Mouse (Mus musculus): ENCODE data around the gene Dcpp3. TPM values are rescaled to one million over a fixed set of nuclear protein-coding genes. Genes with fewer than 3 reads are reported as not detected.

The Dcpp3 gene
- polyA plus RNA-seq, 1 experiment from 2014 or later: not detected

Other genes with a start within 250 kb of the Dcpp3 start
- gene Hcfc1r1, start 243.9 kb upstream of the Dcpp3 start, polyA plus RNA-seq (2016; fragmentation: Nextera tagmentation; extraction: Ambion mirVana): 48.6 and 51.7 TPM in 2 replicates
- gene Thoc6, start 243.6 kb upstream of the Dcpp3 start, polyA plus RNA-seq (2016; fragmentation: Nextera tagmentation; extraction: Ambion mirVana): 55.1 and 56.3 TPM in 2 replicates
- 5.7 and 7.6 TPM in 2 replicates for gene Tnfrsf12a, start 240.0 kb upstream of the Dcpp3 start, polyA plus RNA-seq (2016; fragmentation: Nextera tagmentation; extraction: Ambion mirVana)
- gene Cldn6, start 238.2 kb upstream of the Dcpp3 start, polyA plus RNA-seq (2016; fragmentation: Nextera tagmentation; extraction: Ambion mirVana): 19.9 and 22.7 TPM in 2 replicates
- gene Cldn9, start 233.4 kb upstream of the Dcpp3 start, polyA plus RNA-seq (2016; fragmentation: Nextera tagmentation; extraction: Ambion mirVana): 5.6 and 6.4 TPM in 2 replicates
- gene 1520401A03Rik, start 194.7 kb upstream of the Dcpp3 start, polyA plus RNA-seq (2016; fragmentation: Nextera tagmentation; extraction: Ambion mirVana): 1.8 and 2.5 TPM in 2 replicates
- 49.1 and 53.1 TPM in 2 replicates for gene Pkmyt1, start 191.1 kb upstream of the Dcpp3 start, polyA plus RNA-seq (2016; fragmentation: Nextera tagmentation; extraction: Ambion mirVana)
- 11.6 and 13.6 TPM in 2 replicates for gene Paqr4, start 176.6 kb upstream of the Dcpp3 start, polyA plus RNA-seq (2016; fragmentation: Nextera tagmentation; extraction: Ambion mirVana)
- 30.0 and 34.8 TPM in 2 replicates for gene Kremen2, start 171.6 kb upstream of the Dcpp3 start, polyA plus RNA-seq (2016; fragmentation: Nextera tagmentation; extraction: Ambion mirVana)
- gene Flywch1, start 145.9 kb upstream of the Dcpp3 start, polyA plus RNA-seq (2016; fragmentation: Nextera tagmentation; extraction: Ambion mirVana): 136 and 140 TPM in 2 replicates
- 71.0 and 76.7 TPM in 2 replicates for gene Flywch2, start 131.4 kb upstream of the Dcpp3 start, polyA plus RNA-seq (2016; fragmentation: Nextera tagmentation; extraction: Ambion mirVana)
- gene Srrm2, start 126.9 kb upstream of the Dcpp3 start, polyA plus RNA-seq (2016; fragmentation: Nextera tagmentation; extraction: Ambion mirVana): 639 and 703 TPM in 2 replicates
- gene Elob, start 88.3 kb upstream of the Dcpp3 start, polyA plus RNA-seq (2016; fragmentation: Nextera tagmentation; extraction: Ambion mirVana): 1,179 and 1,231 TPM in 2 replicates
- gene Prss33, start 81.4 kb upstream of the Dcpp3 start, polyA plus RNA-seq (2016; fragmentation: Nextera tagmentation; extraction: Ambion mirVana): not detected in 2 replicates
- gene Prss32, start 73.6 kb upstream of the Dcpp3 start, polyA plus RNA-seq (2016; fragmentation: Nextera tagmentation; extraction: Ambion mirVana): not detected in 2 replicates
- 1.7 and 3.1 TPM in 2 replicates for gene Prss41, start 73.3 kb upstream of the Dcpp3 start, polyA plus RNA-seq (2016; fragmentation: Nextera tagmentation; extraction: Ambion mirVana)
- gene Prss21, start 49.4 kb upstream of the Dcpp3 start, polyA plus RNA-seq (2016; fragmentation: Nextera tagmentation; extraction: Ambion mirVana): not detected in 2 replicates
- gene Dcpp1, start 36.6 kb upstream of the Dcpp3 start, polyA plus RNA-seq (2016; fragmentation: Nextera tagmentation; extraction: Ambion mirVana): not detected in 2 replicates
- gene Dcpp2, start 36.6 kb upstream of the Dcpp3 start, polyA plus RNA-seq (2016; fragmentation: Nextera tagmentation; extraction: Ambion mirVana): not detected in 2 replicates
- gene Sbp, start 24.2 kb downstream of the Dcpp3 start, polyA plus RNA-seq (2016; fragmentation: Nextera tagmentation; extraction: Ambion mirVana): not detected in 2 replicates
- not detected in 2 replicates for gene Sbpl, start 37.8 kb downstream of the Dcpp3 start, polyA plus RNA-seq (2016; fragmentation: Nextera tagmentation; extraction: Ambion mirVana)
- gene Prss30, start 63.1 kb downstream of the Dcpp3 start, polyA plus RNA-seq (2016; fragmentation: Nextera tagmentation; extraction: Ambion mirVana): not detected in 2 replicates
- gene Prss22, start 80.6 kb downstream of the Dcpp3 start, polyA plus RNA-seq (2016; fragmentation: Nextera tagmentation; extraction: Ambion mirVana): 0.76 and 0.84 TPM in 2 replicates
- gene Prss27, start 120.7 kb downstream of the Dcpp3 start, polyA plus RNA-seq (2016; fragmentation: Nextera tagmentation; extraction: Ambion mirVana): 0.17 TPM in 1 of 2 replicates, not detected in the other
- 91.6 and 94.7 TPM in 2 replicates for gene Kctd5, start 156.0 kb downstream of the Dcpp3 start, polyA plus RNA-seq (2016; fragmentation: Nextera tagmentation; extraction: Ambion mirVana)
- gene Pdpk1, start 233.5 kb downstream of the Dcpp3 start, polyA plus RNA-seq (2016; fragmentation: Nextera tagmentation; extraction: Ambion mirVana): 38.5 and 39.1 TPM in 2 replicates
- gene Amdhd2, start 246.3 kb downstream of the Dcpp3 start, polyA plus RNA-seq (2016; fragmentation: Nextera tagmentation; extraction: Ambion mirVana): 38.5 and 40.2 TPM in 2 replicates